Mouse (Mus musculus) midbrain, embryonic 16.5 days (tissue): ENCODE measurements around the gene Clca2. TPM values are rescaled to one million over a fixed set of nuclear protein-coding genes. Genes with fewer than 3 reads are reported as not detected.

Source experiments
- ATAC-seq: fragments of 200-750 bp; cut with Nextera tagmentation; 2 replicates; pipeline ENCODE4 v1.8.0; 2017; ENCODE audit warnings: moderate TSS enrichment
- H3K27ac ChIP-seq: fragments of 300-500 bp; sonication (generic); 2 replicates; pipeline ENCODE4 v1.5.1; 2014; ENCODE audit warnings: mild to moderate bottlenecking, low read length, mixed read lengths
- H3K27me3 ChIP-seq: fragments of 300-500 bp; sonication (generic); 2 replicates; pipeline ENCODE4 v1.6.1; 2014; ENCODE audit warnings: low read depth, low read length, mixed read lengths; ENCODE audit not compliant: control insufficient read depth, insufficient read depth
- H3K36me3 ChIP-seq: fragments of 300-500 bp; sonication (generic); 2 replicates; pipeline ENCODE4 v1.6.1; 2014; ENCODE audit warnings: mild to moderate bottlenecking, low read length, moderate library complexity, mixed read lengths; ENCODE audit not compliant: control insufficient read depth, insufficient read depth
- H3K4me1 ChIP-seq: fragments of 300-500 bp; sonication (generic); 2 replicates; pipeline ENCODE4 v1.6.1; 2014; ENCODE audit warnings: mild to moderate bottlenecking, low read length, mixed read lengths; ENCODE audit not compliant: control insufficient read depth, insufficient read depth
- H3K4me2 ChIP-seq: fragments of 300-500 bp; sonication (generic); 2 replicates; pipeline ENCODE4 v1.6.1; 2014; ENCODE audit warnings: mild to moderate bottlenecking, low read length, mixed read lengths
- H3K4me3 ChIP-seq: fragments of 300-500 bp; sonication (generic); 2 replicates; pipeline ENCODE4 v1.5.1; 2014; ENCODE audit warnings: low read depth, mild to moderate bottlenecking, low read length, moderate library complexity, mixed read lengths
- H3K9ac ChIP-seq: fragments of 300-500 bp; sonication (generic); 2 replicates; pipeline ENCODE4 v1.6.1; 2014; ENCODE audit warnings: low read depth, low read length, mixed read lengths
- H3K9me3 ChIP-seq: fragments of 300-500 bp; sonication (generic); replicated peaks from 2 replicates; pipeline ENCODE4 v1.6.1; 2014; ENCODE audit warnings: mild to moderate bottlenecking, low read length, mixed read lengths; ENCODE audit not compliant: control insufficient read depth, poor library complexity, severe bottlenecking
- WGBS: fragments of 180-500 bp; shearing (Covaris S2); extraction: QIAGEN DNeasy Blood & Tissue Kit; methylation state at CpG from one replicate; pipeline ENCODE4 v1.1.7; 2014; 5-methylcytosine and 5-hydroxymethylcytosine counted together
- polyA plus RNA-seq: library from polyadenylated mRNA; unstranded; fragments of >200 nt; fragmentation: Nextera tagmentation; extraction: Ambion mirVana; gene quantifications from 2 replicates; pipeline ENCODE4 v1.2.1, GENCODE M21; 2015

Clca2 gene
- polyA plus RNA-seq, 1 experiment from 2014 or later, result 0.10 TPM

GRCm38 (mm10) chr3:145126618-145127017 is 27.4 kb upstream of the Clca2 start:
- no peak for ATAC-seq
- Histone ChIP-seq H3K4me3 (no peak overlapping the region), H3K4me2 (no peak overlapping the region), H3K9ac (no peak overlapping the region), H3K36me3 (no peaks in the 10 kb centered on the region), H3K4me1 (no peaks in the 10 kb centered on the region), H3K27me3 (no peaks in the 10 kb centered on the region), H3K27ac (no peak overlapping the region), H3K9me3 (no peaks in the 10 kb centered on the region)
- WGBS, result 93% methylated on average over 2 of the region's 2 CpGs

- Histone ChIP-seq H3K27ac (no peak overlapping the region; the same call in 1 of the 2 replicates), H3K9me3 (no peaks in the 10 kb centered on the region), H3K27me3 (no peaks in the 10 kb centered on the region), H3K9ac (peak overlapping the region; percentile 94), H3K36me3 (no peaks in the 10 kb centered on the region), H3K4me1 (peaks cover 12% of the 10 kb centered on the region), H3K4me3 (peak overlapping the region; percentile 85), H3K4me2 (peak overlapping the region; percentile 83)
- 70% methylated on average over 7 of the region's 7 CpGs for WGBS
- no peak; the same call in 1 of the 2 replicates for ATAC-seq
These were observed 20.2 kb upstream of the Clca2 start for GRCm38 (mm10) chr3:145119425-145119824.

- Histone ChIP-seq H3K27ac (peak overlapping the region; percentile 100), H3K36me3 (no peaks in the 10 kb centered on the region), H3K27me3 (no peaks in the 10 kb centered on the region), H3K4me3 (peak overlapping the region; percentile 85), H3K9me3 (no peaks in the 10 kb centered on the region), H3K9ac (peak overlapping the region; percentile 94), H3K4me1 (peaks cover 12% of the 10 kb centered on the region), H3K4me2 (peak overlapping the region; percentile 83)
- 4% methylated on average over 14 of the region's 14 CpGs for WGBS
- peak; percentile 69; the same call in 1 of the 2 replicates for ATAC-seq
These were observed 19.7 kb upstream of the Clca2 start for GRCm38 (mm10) chr3:145119002-145119358.

GRCm38 (mm10) chr3:145118254-145119001 is 19.2 kb upstream of the Clca2 start, which contains the start of gene Odf2l:
TSS of gene Odf2l (plus strand) at chr3:145118588.
- peak; percentile 99 for ATAC-seq
- Histone ChIP-seq H3K27ac (peak within 1 kb of the TSS; percentile 100), H3K4me1 (peaks cover 12% of the 10 kb centered on the region), H3K4me2 (peak within 1 kb of the TSS; percentile 84), H3K36me3 (no peaks in the 10 kb centered on the region), H3K9ac (peak within 1 kb of the TSS; percentile 94), H3K9me3 (no peaks in the 10 kb centered on the region), H3K27me3 (no peaks in the 10 kb centered on the region), H3K4me3 (peak within 1 kb of the TSS; percentile 85)
- WGBS, result under 1% methylated on average over 54 of the region's 57 CpGs

- 80% methylated on average over 10 of the region's 10 CpGs for WGBS
- peaks cover 12% of the 10 kb centered on the region for H3K4me1 ChIP-seq
- no peaks in the 10 kb centered on the region for H3K36me3 ChIP-seq
- H3K27ac ChIP-seq, result peak overlapping the region; percentile 100
- peak overlapping the region; percentile 85 for H3K4me3 ChIP-seq
- ATAC-seq, result no peak
- H3K9me3 ChIP-seq, result no peaks in the 10 kb centered on the region
- no peaks in the 10 kb centered on the region for H3K27me3 ChIP-seq
- peak overlapping the region; percentile 84 for H3K4me2 ChIP-seq
- H3K9ac ChIP-seq, result peak overlapping the region; percentile 94
These were observed 18.4 kb upstream of the Clca2 start for GRCm38 (mm10) chr3:145117637-145118036.

- no peak overlapping the region for H3K27ac ChIP-seq
- no peak overlapping the region for H3K9ac ChIP-seq
- no peak for ATAC-seq
- H3K36me3 ChIP-seq, result no peaks in the 10 kb centered on the region
- H3K9me3 ChIP-seq, result no peaks in the 10 kb centered on the region
- no peak overlapping the region for H3K4me3 ChIP-seq
- H3K27me3 ChIP-seq, result no peaks in the 10 kb centered on the region
- H3K4me2 ChIP-seq, result no peak overlapping the region
- 98% methylated on average over 2 of the region's 2 CpGs for WGBS
- H3K4me1 ChIP-seq, result peaks cover 12% of the 10 kb centered on the region
These were observed 15.9 kb upstream of the Clca2 start for GRCm38 (mm10) chr3:145115169-145115568.

GRCm38 (mm10) chr3:145105773-145106504 is 6.7 kb upstream of the Clca2 start:
- Histone ChIP-seq H3K4me3 (no peak overlapping the region), H3K4me2 (no peak overlapping the region)
- WGBS, result 69% methylated on average over 5 of the region's 5 CpGs

GRCm38 (mm10) chr3:145105076-145105772 is 6.0 kb upstream of the Clca2 start:
- Histone ChIP-seq H3K9ac (no peak overlapping the region), H3K4me2 (no peak overlapping the region), H3K4me1 (no peaks in the 10 kb centered on the region), H3K27ac (no peak overlapping the region), H3K9me3 (no peaks in the 10 kb centered on the region), H3K36me3 (no peaks in the 10 kb centered on the region), H3K27me3 (no peaks in the 10 kb centered on the region), H3K4me3 (no peak overlapping the region)
- WGBS, result 83% methylated on average over 5 of the region's 5 CpGs
- ATAC-seq, result no peak

More at GRCm38 (mm10) chr3:145105773-145106504, 6.7 kb upstream of the Clca2 start:
- no peaks in the 10 kb centered on the region for H3K4me1 ChIP-seq
- no peak overlapping the region for H3K9ac ChIP-seq
- H3K9me3 ChIP-seq, result no peaks in the 10 kb centered on the region
- no peak overlapping the region for H3K27ac ChIP-seq
- no peak for ATAC-seq
- no peaks in the 10 kb centered on the region for H3K27me3 ChIP-seq
- H3K36me3 ChIP-seq, result no peaks in the 10 kb centered on the region
